Mouse (Mus musculus) mouse embryonic stem cell (cell line): ENCODE data around the gene Cept1.

ENCODE experiments used
- in situ Hi-C, 2 experiments: fragments of 300-500 bp; cut with MboI; formaldehyde crosslinking; loops; 1 replicate in 1 of 2; 3 replicates in 1 of 2; pipeline ENCODE4 v1.14.3; 2019 to 2020; ENCODE audit warnings: low sequenced_read_pairs in 2 of 2, low pct_unique_long_range_greater_than_20kb in 1 of 2, mixed read lengths in 1 of 2; ENCODE audit not compliant: unreplicated experiment in 1 of 2

Gene Cept1

GRCm38 (mm10) chr3:106457298-106457869 is 90.2 kb downstream of the Cept1 start:
- in situ Hi-C loops, result no loop called here

- in situ Hi-C loops, result no loop called here
Observed at GRCm38 (mm10) chr3:106452616-106453015, 95.0 kb downstream of the Cept1 start.
